Mouse (Mus musculus) inflammation-experienced regulatory T-cells, adult 6 months (primary cell): Measurements from ENCODE around the gene Mrpl17. TPM values are rescaled to one million over a fixed set of nuclear protein-coding genes. Genes with fewer than 3 reads are reported as not detected.

Experiments used
- ATAC-seq: one replicate; pipeline ENCODE4 v1.8.0; 2017
- polyA plus RNA-seq, 3 experiments: library from polyadenylated mRNA; unstranded; fragments of 100-300 nt; shearing (Covaris generic); gene quantifications; one replicate each; pipeline ENCODE4 v1.2.1; 2017

Mrpl17 gene
- polyA plus RNA-seq, 3 experiments from 2014 or later, result 173 to 204 (median 177) TPM

GRCm38 (mm10) chr7:105786506-105787284, 24.2 kb downstream of the Mrpl17 start:
- ATAC-seq, result no peak

GRCm38 (mm10) chr7:105784556-105784955, 26.3 kb downstream of the Mrpl17 start:
- ATAC-seq, result no peak

DNA sequence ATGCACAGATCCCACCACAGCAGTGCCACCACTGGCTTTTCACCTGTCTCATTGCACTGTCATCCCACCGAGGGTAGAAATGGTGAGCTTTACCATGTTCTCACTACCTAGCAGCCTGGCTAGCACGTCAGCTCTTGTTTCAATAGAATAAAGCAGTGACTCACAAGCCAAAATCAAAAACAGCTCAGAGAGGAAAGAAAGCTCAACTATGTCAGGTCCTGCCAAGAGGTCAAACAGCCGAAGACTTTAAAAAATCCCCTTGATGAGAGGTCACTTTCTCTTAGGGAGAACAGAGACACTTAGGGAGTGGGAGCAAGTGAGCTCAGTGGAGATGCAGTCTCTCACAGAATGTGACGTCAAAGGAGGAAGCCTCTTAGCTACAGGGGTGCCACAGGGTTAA, 27.0 kb downstream of the Mrpl17 start:
- ATAC-seq, result no peak

- peak; percentile 38 for ATAC-seq
Observed at GRCm38 (mm10) chr7:105778553-105779265, 32.2 kb downstream of the Mrpl17 start.

GRCm38 (mm10) chr7:105777797-105778552, 32.9 kb downstream of the Mrpl17 start:
- ATAC-seq, result no peak

GRCm38 (mm10) chr7:105777316-105777715, 33.6 kb downstream of the Mrpl17 start:
- no peak for ATAC-seq

- no peak for ATAC-seq
Observed at GRCm38 (mm10) chr7:105776026-105776425, 34.9 kb downstream of the Mrpl17 start.

DNA sequence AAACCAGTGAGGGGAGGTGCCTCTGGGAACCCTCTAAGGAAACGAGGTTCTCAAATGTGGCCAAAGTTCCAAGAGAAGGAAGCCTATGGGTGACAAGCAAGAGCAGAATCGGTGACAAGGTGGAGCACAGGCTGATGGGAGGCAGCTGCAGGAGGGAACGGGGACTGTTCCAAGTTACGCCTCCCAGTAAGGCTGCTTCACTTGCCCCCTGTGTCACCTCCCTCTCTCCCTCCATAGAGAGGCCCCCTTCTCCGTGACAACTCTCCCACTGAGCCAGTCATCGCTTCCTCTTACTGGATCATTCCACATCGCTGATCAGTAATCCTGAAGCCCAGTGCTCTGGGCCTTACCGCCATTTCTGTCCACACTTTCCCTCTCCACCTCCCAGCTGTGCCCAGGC, 36.2 kb downstream of the Mrpl17 start:
- no peak for ATAC-seq

DNA sequence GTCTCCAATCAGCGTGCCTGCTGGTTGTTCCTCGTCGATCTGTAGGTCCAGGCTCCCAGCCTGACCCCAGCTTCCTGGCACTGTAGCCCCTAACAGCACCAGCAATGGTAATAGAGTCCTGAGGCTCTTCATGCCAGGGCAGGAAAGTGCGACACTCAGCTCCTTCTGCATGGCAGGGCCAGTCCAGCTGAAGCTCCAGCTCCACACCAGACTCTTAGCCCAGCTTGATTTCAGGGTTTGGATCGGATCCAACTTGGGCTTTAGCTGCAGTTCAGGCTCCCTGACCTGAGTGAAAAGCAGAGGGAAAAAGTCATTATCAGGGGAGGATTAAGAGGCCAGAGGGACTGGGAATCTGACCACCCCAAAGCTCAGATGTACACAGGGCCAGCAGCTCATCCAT, 37.9 kb downstream of the Mrpl17 start:
- ATAC-seq, result no peak

GRCm38 (mm10) chr7:105772331-105772730, 38.6 kb downstream of the Mrpl17 start:
- ATAC-seq, result no peak

GRCm38 (mm10) chr7:105769959-105770358, 40.9 kb downstream of the Mrpl17 start:
- no peak for ATAC-seq

GRCm38 (mm10) chr7:105767729-105768165, 43.2 kb downstream of the Mrpl17 start:
- no peak for ATAC-seq

DNA sequence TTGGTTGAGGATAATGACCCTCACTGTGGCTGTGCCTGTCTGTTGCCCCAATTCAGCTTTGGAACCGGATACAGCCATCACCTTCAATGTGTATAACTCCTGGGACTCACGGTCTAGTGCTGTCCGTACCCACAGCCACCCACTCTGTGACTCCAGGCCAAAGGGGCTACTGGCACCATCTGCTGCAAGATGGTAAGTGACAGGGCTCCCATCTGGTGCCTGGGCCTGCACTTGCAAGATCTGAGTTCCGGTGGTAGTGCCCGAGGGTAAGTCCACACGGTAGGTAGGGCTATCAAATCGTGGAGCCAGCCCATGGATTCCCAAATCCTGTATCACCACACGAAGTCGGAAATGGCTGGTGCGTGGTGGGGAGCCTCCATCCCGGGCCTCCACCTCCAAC, 46.6 kb downstream of the Mrpl17 start:
- ATAC-seq, result no peak

DNA sequence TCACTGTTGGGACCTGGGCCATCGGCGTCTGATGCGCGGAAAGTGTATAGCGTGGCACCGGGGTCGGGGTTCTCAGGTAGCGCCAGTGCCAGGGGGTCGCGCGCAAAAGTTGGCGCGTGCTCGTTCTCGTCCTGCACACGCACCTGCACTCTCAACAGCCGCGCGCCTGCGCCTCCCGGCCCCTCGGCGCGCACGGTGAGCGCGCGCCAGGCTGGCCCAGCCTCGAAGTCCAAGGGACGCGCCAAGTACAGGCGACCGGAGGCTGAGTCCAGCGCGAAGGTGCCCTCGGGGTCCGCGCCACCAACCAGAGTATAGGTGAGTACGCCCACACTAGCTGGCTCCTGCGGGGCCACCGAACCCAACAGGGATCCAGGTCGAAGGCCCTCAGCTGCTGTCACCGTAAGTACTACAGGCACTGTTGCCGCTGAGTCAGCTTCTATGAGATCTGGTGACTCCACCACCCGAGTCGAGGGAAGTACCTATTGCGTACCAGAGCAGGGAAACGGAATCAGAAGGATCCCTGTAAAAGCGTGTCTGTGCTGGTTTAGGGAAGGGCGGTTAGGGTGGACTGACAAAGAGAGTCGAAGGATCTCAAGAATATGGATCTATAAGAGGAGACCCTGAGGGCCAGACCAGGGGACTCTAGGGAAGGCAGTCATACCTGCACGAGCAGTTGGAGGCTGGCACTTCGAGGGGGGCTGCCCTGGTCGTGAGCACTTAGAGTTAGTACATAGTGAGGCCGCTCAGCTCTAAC, 48.2 kb downstream of the Mrpl17 start:
- no peak for ATAC-seq

DNA sequence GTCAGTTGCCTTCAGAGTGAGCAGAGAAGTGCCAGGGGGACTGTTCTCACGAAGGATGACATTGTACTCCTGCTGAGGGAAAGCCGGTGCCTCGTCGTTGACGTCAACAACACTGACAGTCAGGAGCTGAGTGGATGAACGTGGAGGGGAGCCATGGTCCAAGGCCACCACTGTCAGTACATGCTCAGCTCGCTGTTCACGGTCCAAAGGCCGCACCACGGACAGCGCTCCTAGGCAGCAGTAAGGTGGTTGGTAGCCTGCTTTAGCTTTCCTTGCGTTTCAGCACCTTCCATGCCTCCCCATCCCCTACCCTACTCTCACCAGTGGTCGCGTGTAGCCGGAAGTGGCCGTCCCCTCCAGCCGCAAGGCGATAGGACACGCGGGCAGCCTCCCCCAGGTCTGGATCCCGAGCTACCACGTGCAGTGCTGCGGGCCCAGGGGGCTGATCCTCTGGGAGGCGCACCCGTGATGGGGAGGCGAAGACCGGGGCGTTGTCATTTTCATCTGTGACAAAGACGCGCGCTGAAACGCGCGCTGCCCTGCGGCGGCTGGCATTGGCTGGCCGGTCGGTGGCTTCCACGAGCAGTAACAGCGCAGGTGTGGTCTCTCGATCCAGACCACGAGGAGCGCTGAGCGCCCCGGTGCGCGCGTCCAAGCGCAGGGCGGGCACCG, 49.0 kb downstream of the Mrpl17 start:
- no peak for ATAC-seq

DNA sequence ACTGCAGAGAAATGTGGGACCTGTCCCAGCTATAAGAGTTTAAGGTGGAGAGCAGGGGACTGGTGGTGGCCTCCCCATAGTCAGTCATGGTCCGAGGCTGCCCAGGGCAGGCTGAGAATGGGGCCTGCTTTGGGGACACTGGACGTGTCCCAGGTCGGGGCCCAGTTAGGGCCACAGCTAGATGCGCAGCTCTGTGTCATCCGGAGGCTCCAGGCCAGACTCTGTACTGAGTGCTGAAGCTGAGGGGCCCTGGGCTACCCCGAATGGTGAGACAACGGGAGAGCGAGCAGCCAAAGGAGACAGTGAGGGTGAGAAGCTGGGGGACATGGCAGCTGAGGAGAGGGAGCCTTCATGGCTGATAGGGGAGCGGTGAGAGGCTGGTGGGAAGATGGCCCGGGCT, 57.6 kb downstream of the Mrpl17 start:
- no peak for ATAC-seq

Other genes with a start within 250 kb of the Mrpl17 start
- gene Apbb1, start 229.4 kb downstream of the Mrpl17 start, polyA plus RNA-seq, result 10 to 100 TPM in 1 of 3 experiments, 1 to 10 TPM in 2; 2.9 to 10.5 (median 3.8) TPM
- gene Hpx, start 211.0 kb downstream of the Mrpl17 start, polyA plus RNA-seq, result not detected
- 1 to 10 TPM in 2 of 3 experiments, under 1 TPM in 1; 0.70 to 5.4 (median 3.3) TPM for gene Trim3, start 177.5 kb downstream of the Mrpl17 start, polyA plus RNA-seq
- gene Timm10b, start 171.0 kb downstream of the Mrpl17 start, polyA plus RNA-seq, result 100 to 1,000 TPM; 193 to 230 (median 222) TPM
- gene Arfip2, start 170.7 kb downstream of the Mrpl17 start, polyA plus RNA-seq, result 10 to 100 TPM; 10.3 to 12.8 (median 12.2) TPM
- gene Gm45799, start 170.5 kb downstream of the Mrpl17 start, polyA plus RNA-seq, result 10 to 100 TPM in 1 of 3 experiments, 1 to 10 TPM in 2; 4.9 to 13.7 (median 8.7) TPM
- 1 to 10 TPM in 1 of 3 experiments, under 1 TPM in 2; 0.26 to 1.1 (median 0.46) TPM for gene Dnhd1, start 160.3 kb downstream of the Mrpl17 start, polyA plus RNA-seq
- 100 to 1,000 TPM; 152 to 175 (median 153) TPM for gene Ilk, start 74.5 kb downstream of the Mrpl17 start, polyA plus RNA-seq
- 10 to 100 TPM; 14.9 to 21.8 (median 19.9) TPM for gene Rrp8, start 73.7 kb downstream of the Mrpl17 start, polyA plus RNA-seq
- 10 to 100 TPM; 12.4 to 25.1 (median 14.3) TPM for gene Taf10, start 66.7 kb downstream of the Mrpl17 start, polyA plus RNA-seq
- gene Tpp1, start 58.9 kb downstream of the Mrpl17 start, polyA plus RNA-seq, result 100 to 1,000 TPM in 2 of 3 experiments, 10 to 100 TPM in 1; 92.5 to 132 (median 131) TPM
- under 1 TPM in 1 of 3 experiments, not detected in 2; 0.08 TPM for gene Dchs1, start 23.4 kb downstream of the Mrpl17 start, polyA plus RNA-seq
- gene Gm4070, start 142.9 kb upstream of the Mrpl17 start, polyA plus RNA-seq, result 100 to 1,000 TPM; 178 to 198 (median 194) TPM